Mouse (Mus musculus) ES-Bruce4 (cell line): ENCODE measurements around the gene Sparcl1.
A peak's percentile ranks its signal among the peaks of the same experiment; 100 is the strongest.

ENCODE experiments used
- CTCF ChIP-seq: IDR thresholded peaks from one replicate; pipeline ENCODE4 v1.8.1; 2011; ENCODE audit warnings: low read depth, low read length
- EP300 ChIP-seq: IDR thresholded peaks from 2 replicates; pipeline ENCODE4 v1.6.1; 2011; ENCODE audit warnings: low read depth, low read length; ENCODE audit not compliant: insufficient read depth
- POLR2A ChIP-seq: IDR thresholded peaks from one replicate; pipeline ENCODE4 v1.8.1; 2011; ENCODE audit warnings: low read length; ENCODE audit not compliant: insufficient read depth

DNA sequence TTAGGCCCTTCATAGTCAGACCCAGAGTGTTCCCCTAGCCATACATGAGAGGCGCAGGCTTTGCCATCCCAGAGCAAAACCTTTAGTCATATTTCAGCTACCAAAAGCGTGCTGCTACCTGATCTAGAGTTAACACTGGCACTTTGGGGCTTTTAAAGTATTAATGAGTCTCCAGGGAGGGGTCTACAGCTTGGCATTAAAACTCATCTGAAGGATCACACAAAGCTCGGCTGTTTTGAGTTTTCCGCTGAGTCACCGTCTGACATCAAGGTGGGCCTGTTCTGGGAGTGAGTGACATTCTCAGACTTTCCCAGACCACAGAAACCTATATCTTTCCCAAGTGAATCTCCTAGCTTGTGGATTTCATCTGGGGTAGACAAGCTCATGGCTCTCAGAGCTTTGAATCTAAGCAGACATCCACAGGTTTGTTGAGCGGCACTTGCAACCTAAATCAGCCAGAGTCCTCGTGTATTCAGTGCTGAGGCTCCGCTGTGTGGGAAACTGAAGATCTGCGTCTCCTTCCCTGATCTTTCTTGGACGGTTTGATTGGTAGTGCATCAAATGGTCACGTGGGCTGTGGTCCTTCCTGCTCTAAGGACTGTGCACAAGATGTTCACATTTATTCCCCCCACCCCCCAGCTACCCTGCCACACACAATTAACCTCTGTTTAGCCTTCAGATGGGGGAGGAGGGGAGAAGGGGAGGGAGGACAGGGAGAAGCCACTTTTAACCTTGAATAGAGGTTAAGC is 5.2 kb downstream of the Sparcl1 start:
- TF ChIP-seq EP300 (0 out of 2 replicates have a peak, but pooled peaks have one; percentile 57), CTCF (no peak), POLR2A (no peak)
